Mouse (Mus musculus) liver, postnatal 0 days (tissue): ENCODE results near the gene Atp8a1.

ENCODE experiments used
- CTCF ChIP-seq: sonication (generic); IDR thresholded peaks from 2 replicates; pipeline ENCODE4 v1.5.1; 2016; ENCODE audit warnings: antibody characterized with exemption, low read depth
- EP300 ChIP-seq: IDR thresholded peaks from 2 replicates; pipeline ENCODE4 v1.6.1; 2016; ENCODE audit warnings: antibody characterized with exemption, low read depth, mild to moderate bottlenecking

DNA sequence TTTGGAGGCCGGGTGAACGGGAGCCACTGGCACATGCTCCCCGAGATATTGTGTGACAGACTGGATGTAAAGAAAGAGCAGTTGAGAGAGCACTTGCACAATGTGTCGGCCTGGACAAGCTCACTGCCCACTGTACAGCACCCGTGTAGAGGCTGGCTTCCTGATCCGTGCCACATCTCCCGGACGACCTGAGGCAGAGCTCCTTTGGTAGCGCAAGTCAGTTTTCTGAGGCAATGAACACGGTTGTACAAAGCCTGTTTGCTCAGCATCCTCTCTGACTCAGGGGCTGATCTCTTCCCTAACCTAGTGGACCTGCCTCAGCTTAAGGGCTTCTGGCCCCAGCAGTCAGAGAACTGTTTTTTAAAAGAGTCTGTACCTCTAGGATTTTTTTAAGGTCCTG, 94.6 kb downstream of the Atp8a1 start:
- TF ChIP-seq CTCF = no peak
- no peak for TF ChIP-seq EP300
